Mouse (Mus musculus) ES-Bruce4 (cell line): Measurements from ENCODE around the gene Cdh12.

Experiments
- CTCF ChIP-seq: IDR thresholded peaks from one replicate; pipeline ENCODE4 v1.8.1; 2011; ENCODE audit warnings: low read depth, low read length
- POLR2A ChIP-seq: IDR thresholded peaks from one replicate; pipeline ENCODE4 v1.8.1; 2011; ENCODE audit warnings: low read length; ENCODE audit not compliant: insufficient read depth

DNA sequence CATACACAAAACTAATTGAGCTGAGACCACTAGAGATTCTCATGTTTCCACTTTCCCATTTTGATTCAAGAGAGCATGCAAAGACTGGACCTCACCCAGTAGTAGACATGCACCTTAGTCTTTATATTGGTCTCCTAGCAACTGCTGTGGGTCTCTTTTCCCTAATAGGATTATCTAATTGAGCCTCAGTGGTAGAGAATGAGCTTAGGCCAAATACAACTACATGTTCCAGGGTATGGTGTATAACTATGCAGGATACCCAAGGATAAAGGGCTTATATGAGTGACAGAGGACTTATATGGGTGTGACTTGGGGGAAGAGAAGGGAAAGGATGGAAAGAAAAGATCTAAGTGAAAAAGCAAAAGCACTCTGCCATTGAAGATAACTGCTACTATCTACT lies 683.9 kb downstream of the Cdh12 start:
- TF ChIP-seq CTCF (no peak), POLR2A (no peak)
